Mouse (Mus musculus): ENCODE results near the gene Gm6588. TPM values are rescaled to one million over a fixed set of nuclear protein-coding genes. Genes with fewer than 3 reads are reported as not detected.
"Not testable (repeated sequence)": the region's sequence is repeated elsewhere in the genome, so short reads cannot be mapped to it uniquely, and the experiment has no call there.

Gm6588 gene
- total RNA-seq (2021) = not detected

- DNase-seq = no peak
- intact Hi-C loops (cut with DNase I) = no loop called here
Measured at GRCm38 (mm10) chr5:112448747-112449440, at the start of gene Gm6588. TSS of gene Gm6588 (plus strand) at chr5:112449426.

- intact Hi-C loops (cut with DNase I) = no loop called here
- DNase-seq = no peak
Measured at GRCm38 (mm10) chr5:112402437-112402836, 46.8 kb upstream of the Gm6588 start.

GRCm38 (mm10) chr5:112406017-112406416 is 43.2 kb upstream of the Gm6588 start:
- no peak for DNase-seq
- intact Hi-C loops (cut with DNase I) = no loop called here

GRCm38 (mm10) chr5:112409274-112409673 is 40.0 kb upstream of the Gm6588 start:
- intact Hi-C loops (cut with DNase I) = no loop called here
- no peak for DNase-seq

GRCm38 (mm10) chr5:112411072-112411471 is 38.2 kb upstream of the Gm6588 start:
- no peak for DNase-seq
- intact Hi-C loops (cut with DNase I) = no loop called here

- DNase-seq = no peak
- intact Hi-C loops (cut with DNase I) = no loop called here
Measured at GRCm38 (mm10) chr5:112411514-112412335, 37.5 kb upstream of the Gm6588 start.

GRCm38 (mm10) chr5:112412781-112413180 is 36.4 kb upstream of the Gm6588 start:
- DNase-seq; intact Hi-C loops (cut with DNase I): not testable (repeated sequence)

GRCm38 (mm10) chr5:112416673-112417072 is 32.6 kb upstream of the Gm6588 start:
- intact Hi-C loops (cut with DNase I) = no loop called here
- no peak for DNase-seq

- DNase-seq = no peak
- intact Hi-C loops (cut with DNase I) = no loop called here
Measured at GRCm38 (mm10) chr5:112418023-112418422, 31.2 kb upstream of the Gm6588 start.

- DNase-seq = no peak
- intact Hi-C loops (cut with DNase I) = no loop called here
Measured at GRCm38 (mm10) chr5:112419535-112419934, 29.7 kb upstream of the Gm6588 start.

- intact Hi-C loops (cut with DNase I) = loop anchor here (1.0 to 5.0 kb wide), 3 partner anchors 84 to 214 kb away; partner anchors contain the start of genes Hps4 and Srrd
- DNase-seq = no peak
Measured at GRCm38 (mm10) chr5:112426635-112427034, 22.6 kb upstream of the Gm6588 start.

GRCm38 (mm10) chr5:112427283-112427682 is 21.9 kb upstream of the Gm6588 start:
- intact Hi-C loops (cut with DNase I) = loop anchor here (5.0 kb wide), 2 partner anchors 85 to 215 kb away; partner anchors contain the start of genes Hps4 and Srrd
- DNase-seq = peak; percentile 27 to 63

GRCm38 (mm10) chr5:112428944-112429343 is 20.3 kb upstream of the Gm6588 start:
- intact Hi-C loops (cut with DNase I) = loop anchor here (1.0 to 5.0 kb wide), 3 partner anchors 87 to 217 kb away; partner anchors contain the start of genes Hps4 and Srrd
- peak; percentile 49 to 60 for DNase-seq

GRCm38 (mm10) chr5:112431120-112431775 is 18.0 kb upstream of the Gm6588 start:
- intact Hi-C loops (cut with DNase I) = no loop called here
- no peak for DNase-seq

- intact Hi-C loops (cut with DNase I) = no loop called here
- DNase-seq = no peak
Measured at GRCm38 (mm10) chr5:112432033-112432432, 17.2 kb upstream of the Gm6588 start.

- intact Hi-C loops (cut with DNase I) = loop anchor here (1.0 kb wide), 2 partner anchors 431 to 621 kb away; no protein-coding TSS in a partner anchor
- peak; percentile 70 to 80 for DNase-seq
Measured at GRCm38 (mm10) chr5:112433004-112433403, 16.2 kb upstream of the Gm6588 start.

- DNase-seq = no peak
- intact Hi-C loops (cut with DNase I) = no loop called here
Measured at GRCm38 (mm10) chr5:112438535-112438934, 10.7 kb upstream of the Gm6588 start.

GRCm38 (mm10) chr5:112453088-112453487 is 3.9 kb downstream of the Gm6588 start:
- intact Hi-C loops (cut with DNase I) = no loop called here
- DNase-seq = no peak

- DNase-seq = no peak
- intact Hi-C loops (cut with DNase I) = no loop called here
Measured at GRCm38 (mm10) chr5:112454966-112455555, 5.8 kb downstream of the Gm6588 start.

- no peak for DNase-seq
- intact Hi-C loops (cut with DNase I) = no loop called here
Measured at GRCm38 (mm10) chr5:112459903-112460302, 10.7 kb downstream of the Gm6588 start.

- intact Hi-C loops (cut with DNase I) = no loop called here
Measured at GRCm38 (mm10) chr5:112466331-112466730, 17.1 kb downstream of the Gm6588 start.

More at GRCm38 (mm10) chr5:112466331-112466730, 17.1 kb downstream of the Gm6588 start:
- no peak for DNase-seq
